Mouse (Mus musculus) CH12.LX (cell line): ENCODE results near the gene Jhy.

ENCODE experiments used
- CHD1 ChIP-seq: IDR thresholded peaks from 2 replicates; pipeline ENCODE4 v1.6.1; 2012; ENCODE audit warnings: low read depth, low read length, improper control_type of control experiment, inconsistent platforms
- CHD2 ChIP-seq: IDR thresholded peaks from 2 replicates; pipeline ENCODE4 v1.6.1; 2011; ENCODE audit warnings: low read length, improper control_type of control experiment
- CTCF ChIP-seq, 2 experiments: IDR thresholded peaks in 1 of 2; conservative IDR thresholded peaks in 1 of 2; 2 replicates each; pipeline ENCODE4 v1.5.1; 2011 to 2012; ENCODE audit warnings: low read depth in 2 of 2, low read length in 2 of 2, improper control_type of control experiment in 1 of 2, inconsistent platforms in 1 of 2, mild to moderate bottlenecking in 1 of 2, moderate library complexity in 1 of 2
- MEF2A ChIP-seq: IDR thresholded peaks from 2 replicates; pipeline ENCODE4 v1.6.1; 2014; ENCODE audit warnings: low read depth, mild to moderate bottlenecking, inconsistent platforms, low read length, improper control_type of control experiment, borderline replicate concordance
- MYC ChIP-seq: IDR thresholded peaks from 2 replicates; pipeline ENCODE4 v1.6.1; 2011; ENCODE audit warnings: low read depth, mild to moderate bottlenecking, improper control_type of control experiment, low read length
- POLR2A ChIP-seq: IDR thresholded peaks from 2 replicates; pipeline ENCODE4 v1.6.1; 2011; ENCODE audit warnings: low read depth, mild to moderate bottlenecking, improper control_type of control experiment, low read length
- RAD21 ChIP-seq: IDR thresholded peaks from 2 replicates; pipeline ENCODE4 v1.6.1; 2011; ENCODE audit warnings: low read depth, mild to moderate bottlenecking, low read length, improper control_type of control experiment, moderate library complexity
- UBTF ChIP-seq: IDR thresholded peaks from 2 replicates; pipeline ENCODE4 v1.6.1; 2012; ENCODE audit warnings: low read depth, mild to moderate bottlenecking, inconsistent platforms, low read length, improper control_type of control experiment, moderate library complexity
- USF2 ChIP-seq: conservative IDR thresholded peaks from 2 replicates; pipeline ENCODE4 v1.6.1; 2011; ENCODE audit warnings: low read depth, low read length, improper control_type of control experiment

GRCm38 (mm10) chr9:40984313-40984712 lies 20.4 kb upstream of the Jhy start:
- TF ChIP-seq POLR2A = no peak
- TF ChIP-seq USF2 = no peak
- no peak for TF ChIP-seq CHD2
- no peak for TF ChIP-seq CTCF (conservative IDR thresholded peaks at IDR 0.05 in 1 of 2, IDR thresholded peaks at IDR 0.05 in 1 of 2; ENCODE audit: low read depth in 2 of 2, low read length in 2 of 2)
- no peak for TF ChIP-seq CHD1
- TF ChIP-seq MYC = no peak
- TF ChIP-seq MEF2A = no peak
- no peak for TF ChIP-seq RAD21
- TF ChIP-seq UBTF = no peak
